Comparison of ENCODE assay signal across 8 mouse cellular contexts in genomic region chr15:8445951-8446419, GRCm38 (mm10). TPM values are rescaled to one million over a fixed set of nuclear protein-coding genes. Genes with fewer than 3 reads are reported as not detected.
DNase-seq lines count a peak whose midpoint lies in the region; ATAC-seq and TF ChIP-seq lines count a peak whose summit lies in the region.

No protein-coding gene starts in this region.

- peaks cover 5% of the 10 kb centered on the region for H3K36me3 ChIP-seq in erythroblast, embryonic 14.5 days (ENCODE audit: control insufficient read depth)
- no peaks in the 10 kb centered on the region for H3K36me3 ChIP-seq in limb, embryonic 12.5 days
- no peaks in the 10 kb centered on the region for H3K36me3 ChIP-seq in midbrain, embryonic 13.5 days

- under 1% methylated on average over 19 of the region's 19 CpGs for WGBS in limb, embryonic 12.5 days
- under 1% methylated on average over 19 of the region's 19 CpGs for WGBS in midbrain, embryonic 13.5 days

- no peaks in the 10 kb centered on the region for H3K27me3 ChIP-seq in erythroblast, embryonic 14.5 days (ENCODE audit: control insufficient read depth)
- no peaks in the 10 kb centered on the region for H3K27me3 ChIP-seq in limb, embryonic 12.5 days
- H3K27me3 ChIP-seq in midbrain, embryonic 13.5 days: no peaks in the 10 kb centered on the region

- H3K4me3 ChIP-seq in layer of hippocampus, adult 2 months: peak overlapping the region; percentile 77
- peak overlapping the region; percentile 85 for H3K4me3 ChIP-seq in bone marrow macrophage, adult 2 months (ENCODE audit: insufficient read depth, low read length)
- peak overlapping the region; percentile 94 for H3K4me3 ChIP-seq in erythroblast, embryonic 14.5 days (replicated peaks)
- peak overlapping the region; percentile 95 for H3K4me3 ChIP-seq in limb, embryonic 12.5 days (replicated peaks)
- H3K4me3 ChIP-seq in midbrain, embryonic 13.5 days (replicated peaks): peak overlapping the region; percentile 93

- no peaks in the 10 kb centered on the region for H3K9me3 ChIP-seq in erythroblast, embryonic 14.5 days (ENCODE audit: control insufficient read depth, low read length)
- H3K9me3 ChIP-seq in limb, embryonic 12.5 days: no peaks in the 10 kb centered on the region
- H3K9me3 ChIP-seq in midbrain, embryonic 13.5 days: no peaks in the 10 kb centered on the region

- TF ChIP-seq POLR2A in bone marrow macrophage, adult 2 months (IDR thresholded peaks at IDR 0.05; ENCODE audit: borderline replicate concordance, low read depth, low read length): no peak

- H3K4me1 ChIP-seq in bone marrow macrophage, adult 2 months (ENCODE audit: control insufficient read depth, insufficient read depth, low read length): peaks cover 6% of the 10 kb centered on the region
- peaks cover 37% of the 10 kb centered on the region for H3K4me1 ChIP-seq in erythroblast, embryonic 14.5 days (ENCODE audit: control insufficient read depth)
- peaks cover 16% of the 10 kb centered on the region for H3K4me1 ChIP-seq in limb, embryonic 12.5 days (replicated peaks)
- peaks cover 37% of the 10 kb centered on the region for H3K4me1 ChIP-seq in midbrain, embryonic 13.5 days (replicated peaks)

- TF ChIP-seq CTCF in layer of hippocampus, adult 2 months (conservative IDR thresholded peaks at IDR 0.05): no peak
- no peak for TF ChIP-seq CTCF in bone marrow macrophage, adult 2 months (IDR thresholded peaks at IDR 0.05; ENCODE audit: low read depth, low read length)

- peak overlapping the region; percentile 52 for H3K9ac ChIP-seq in limb, embryonic 12.5 days (replicated peaks)
- H3K9ac ChIP-seq in midbrain, embryonic 13.5 days (replicated peaks): peak overlapping the region; percentile 99

- peak overlapping the region; percentile 98; the same call in 1 of the 2 replicates for H3K27ac ChIP-seq in layer of hippocampus, adult 2 months
- peak overlapping the region; percentile 74 for H3K27ac ChIP-seq in bone marrow macrophage, adult 2 months (ENCODE audit: insufficient read depth, low read depth, low read length)
- H3K27ac ChIP-seq in limb, embryonic 12.5 days: peak overlapping the region; percentile 62
- H3K27ac ChIP-seq in midbrain, embryonic 13.5 days: peak overlapping the region; percentile 26

- no peak for ATAC-seq in limb, embryonic 12.5 days (ENCODE audit: insufficient number of reproducible peaks, insufficient read depth, low FRiP score, low TSS enrichment, low read depth)
- ATAC-seq in midbrain, embryonic 13.5 days: peak; percentile 1; the same call in 1 of the 2 replicates

- DNase-seq in layer of hippocampus, adult 2 months (ENCODE audit: low spot score in 2 of 2): no peak
- DNase-seq in layer of hippocampus, adult 9-11 months: no peak
- DNase-seq in heart, postnatal 4 days: peak; percentile 28
- peak; percentile 47 for DNase-seq in testis, postnatal 10 days (ENCODE audit: low spot score)

- H3K4me2 ChIP-seq in limb, embryonic 12.5 days: peak overlapping the region; percentile 93
- H3K4me2 ChIP-seq in midbrain, embryonic 13.5 days (replicated peaks): peak overlapping the region; percentile 98

RNA-seq across cellular contexts. Expression of gene Nipbl, which starts 1.7 kb away (rescaled TPM):
- total RNA-seq in layer of hippocampus, adult 2 months (2021): 10 to 100 TPM; 32.9 to 35.0 TPM
- polyA plus RNA-seq in bone marrow macrophage, adult 2 months (2012; ENCODE audit: insufficient read depth, insufficient read length, missing spikeins): 38.6 and 43.3 TPM in 2 replicates
- polyA plus RNA-seq in erythroblast, embryonic 14.5 days (2012): 0.38 and 0.48 TPM in 2 replicates
- 10 to 100 TPM; 34.0 to 35.3 TPM for total RNA-seq in heart, postnatal 4 days (2021)
- polyA plus RNA-seq in limb, embryonic 12.5 days (2016; fragmentation: Nextera tagmentation; extraction: Ambion mirVana): 21.9 and 22.9 TPM in 2 replicates
- 20.5 TPM in 2 replicates for polyA plus RNA-seq in midbrain, embryonic 13.5 days (2015; fragmentation: Nextera tagmentation; extraction: Ambion mirVana)

Comparison
In these comparisons a context has a peak if more than half of its experiments do, and no peak if none do; other contexts are left out.
1. DNase-seq: peak in heart, postnatal 4 days (single experiment) and testis, postnatal 10 days (single experiment); none in layer of hippocampus, adult 2 months (0 of 2) and layer of hippocampus, adult 9-11 months (single experiment).
2. H3K27ac ChIP-seq: peak in every context shown above with its lines; median percentile 98 in layer of hippocampus, adult 2 months; 74 in bone marrow macrophage, adult 2 months; 62 in limb, embryonic 12.5 days; 26 in midbrain, embryonic 13.5 days.
3. RNA of gene Nipbl, which starts 1.7 kb away (polyA plus RNA-seq): 38.6 to 43.3 TPM in bone marrow macrophage, adult 2 months, 21.9 to 22.9 TPM in limb, embryonic 12.5 days and 20.5 TPM in midbrain, embryonic 13.5 days; 0.38 to 0.48 TPM in erythroblast, embryonic 14.5 days; every median in the first group is over 10 times any median in the second.
4. Peak in every context shown above with its lines, with median percentiles within 50 percentile points of each other: H3K4me3 ChIP-seq.